Mouse (Mus musculus) kidney, postnatal 36 days (tissue): Measurements from ENCODE around the gene Nuak1.
"Not testable (repeated sequence)": the region's sequence is repeated elsewhere in the genome, so short reads cannot be mapped to it uniquely, and the experiment has no call there.

ENCODE experiments used
- DNase-seq, 2 experiments: peaks; one replicate each; pipeline ENCODE4 v3.0.0; 2021 to 2022; ENCODE audit warnings: mixed read lengths in 2 of 2

The Nuak1 gene

GRCm38 (mm10) chr10:84440541-84441433 is at the start of gene Nuak1:
TSS of gene Nuak1 (minus strand) at chr10:84440597.
- DNase-seq, result peak; percentile 91 to 98

DNA sequence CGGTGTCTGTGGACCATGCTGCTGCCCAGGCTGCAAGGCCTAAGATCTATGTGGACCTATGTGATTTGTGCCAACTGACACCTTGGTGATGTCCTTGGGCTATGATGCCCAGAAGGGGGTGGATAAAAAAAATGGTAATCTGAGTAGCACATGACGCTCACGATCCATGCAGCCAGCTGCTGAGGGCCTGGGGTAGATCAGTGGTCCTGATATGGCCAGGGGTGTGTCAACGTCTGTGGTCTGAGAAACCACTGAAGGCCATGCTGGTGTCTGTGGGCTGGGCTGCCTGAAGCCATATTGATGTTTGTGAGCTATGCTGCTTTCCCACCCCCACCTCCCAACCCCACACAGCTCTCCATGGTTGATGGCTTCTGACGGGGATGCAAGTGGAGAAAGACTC is 49.7 kb upstream of the Nuak1 start:
- DNase-seq, result no peak

DNA sequence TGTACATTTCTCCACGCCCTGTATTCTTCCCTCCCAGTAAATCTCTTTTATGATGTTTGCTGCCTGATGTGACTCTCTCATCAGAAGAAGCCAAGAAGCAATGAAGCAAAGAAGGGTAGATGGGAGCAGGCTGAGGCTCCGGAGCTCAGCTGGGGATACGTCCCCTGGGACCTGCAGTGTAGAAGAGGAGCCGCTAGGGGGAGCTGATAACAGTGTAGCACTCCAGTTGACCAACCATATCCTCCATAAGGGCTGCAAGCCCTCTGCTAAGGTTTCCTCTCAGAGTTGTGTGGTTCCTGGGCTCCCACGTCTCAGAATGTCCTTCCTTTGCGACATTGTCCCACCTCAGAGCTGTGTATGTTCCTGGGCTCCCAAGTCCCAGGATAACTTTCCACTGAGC is 47.9 kb upstream of the Nuak1 start:
- peak; percentile 67 to 83 for DNase-seq

DNA sequence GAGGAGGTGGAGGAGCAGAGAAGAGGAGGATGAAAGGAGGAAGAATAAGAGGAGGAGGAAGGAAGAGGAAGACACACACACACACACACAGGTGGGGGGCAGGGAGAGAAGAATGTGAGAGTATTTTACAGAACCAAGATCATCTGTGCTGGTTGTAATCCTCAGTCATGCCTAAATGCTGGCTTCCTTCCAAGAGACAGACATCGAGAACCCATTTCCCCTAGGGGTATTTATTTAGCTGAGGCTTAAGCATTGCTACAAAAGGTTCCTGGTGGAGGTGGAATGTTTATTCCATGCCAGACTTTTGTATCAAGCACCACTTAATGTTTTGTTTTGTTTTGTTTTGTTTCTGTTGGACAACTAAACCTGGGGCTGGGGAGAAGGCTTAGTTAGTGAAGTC is 44.3 kb upstream of the Nuak1 start:
- no peak for DNase-seq

- DNase-seq, result no peak
Observed at GRCm38 (mm10) chr10:84483553-84483952, 43.2 kb upstream of the Nuak1 start.

DNA sequence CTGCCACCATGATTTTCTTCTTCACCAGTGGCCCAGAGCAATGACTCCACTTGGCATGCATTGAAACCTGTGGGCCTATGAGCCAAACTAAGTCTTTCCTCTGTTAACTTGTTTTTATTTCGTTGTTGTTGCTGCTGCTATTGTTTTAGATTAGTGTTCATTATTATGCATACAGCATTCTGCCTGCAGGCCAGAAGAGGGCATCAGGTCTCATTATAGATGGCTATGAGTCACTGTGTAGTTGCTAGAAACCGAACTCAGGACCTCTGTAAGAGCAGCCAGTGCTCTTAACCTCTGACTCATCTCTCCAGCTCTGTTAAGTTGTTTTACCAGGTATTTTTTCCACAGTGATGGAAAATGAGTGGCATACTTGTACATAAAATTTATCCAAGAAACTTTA is 42.7 kb upstream of the Nuak1 start:
- no peak for DNase-seq

GRCm38 (mm10) chr10:84482418-84482817 is 42.0 kb upstream of the Nuak1 start:
- DNase-seq, result not testable (repeated sequence)

- peak; percentile 36 to 69 for DNase-seq
Observed at GRCm38 (mm10) chr10:84481327-84481671, 40.9 kb upstream of the Nuak1 start.

DNA sequence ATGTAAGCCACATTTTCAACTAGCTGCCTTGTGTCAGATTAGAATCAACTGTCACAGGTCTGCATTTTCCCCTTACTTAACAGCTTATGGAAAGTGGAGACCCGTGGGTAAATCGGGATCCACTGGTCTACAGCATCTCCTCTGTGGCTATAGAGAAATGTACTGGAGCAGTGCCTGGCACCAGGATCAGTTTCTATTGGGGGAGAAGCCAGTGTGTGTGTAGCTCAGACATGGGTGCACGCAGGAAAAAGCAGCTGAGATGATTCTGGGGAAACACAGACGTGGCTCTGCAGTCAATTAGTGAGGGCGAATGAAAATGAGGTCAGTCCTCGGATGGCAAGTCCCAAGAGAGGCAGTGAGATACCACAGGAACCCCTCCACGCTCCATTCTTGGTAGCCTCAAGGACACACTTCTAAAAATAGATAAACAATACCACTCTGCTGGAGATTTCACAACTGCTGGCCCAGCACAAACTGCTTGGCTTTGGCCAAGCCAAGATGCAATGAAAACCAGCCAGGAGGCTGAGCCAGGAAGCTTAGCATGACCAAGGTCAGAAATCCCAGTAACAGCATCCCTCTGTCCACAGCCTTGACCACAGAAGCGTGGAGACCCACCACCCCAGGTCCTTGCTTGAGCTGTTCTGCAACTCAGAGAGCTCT is 40.4 kb upstream of the Nuak1 start:
- peak; percentile 51 to 62 for DNase-seq

DNA sequence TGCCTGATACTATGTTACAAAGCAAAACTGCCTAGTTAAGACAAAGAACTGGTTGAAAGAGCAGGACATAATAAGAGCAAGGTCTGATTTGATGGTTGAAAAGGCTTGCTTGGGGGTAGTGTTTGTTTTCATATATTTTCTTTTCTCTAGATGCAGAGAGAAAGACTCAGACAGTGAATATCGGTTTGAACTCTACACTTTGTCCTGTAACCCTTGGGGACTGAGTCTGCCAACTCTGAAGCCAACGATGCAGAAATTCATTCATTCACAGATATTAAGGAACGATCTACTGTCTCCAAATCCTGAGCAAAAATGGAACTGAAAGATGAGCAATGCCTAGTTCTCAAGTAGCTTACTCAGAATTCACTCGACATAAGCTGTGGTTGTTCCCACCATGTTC is 39.7 kb upstream of the Nuak1 start:
- no peak for DNase-seq

GRCm38 (mm10) chr10:84477613-84478076 is 37.2 kb upstream of the Nuak1 start:
- DNase-seq, result no peak

DNA sequence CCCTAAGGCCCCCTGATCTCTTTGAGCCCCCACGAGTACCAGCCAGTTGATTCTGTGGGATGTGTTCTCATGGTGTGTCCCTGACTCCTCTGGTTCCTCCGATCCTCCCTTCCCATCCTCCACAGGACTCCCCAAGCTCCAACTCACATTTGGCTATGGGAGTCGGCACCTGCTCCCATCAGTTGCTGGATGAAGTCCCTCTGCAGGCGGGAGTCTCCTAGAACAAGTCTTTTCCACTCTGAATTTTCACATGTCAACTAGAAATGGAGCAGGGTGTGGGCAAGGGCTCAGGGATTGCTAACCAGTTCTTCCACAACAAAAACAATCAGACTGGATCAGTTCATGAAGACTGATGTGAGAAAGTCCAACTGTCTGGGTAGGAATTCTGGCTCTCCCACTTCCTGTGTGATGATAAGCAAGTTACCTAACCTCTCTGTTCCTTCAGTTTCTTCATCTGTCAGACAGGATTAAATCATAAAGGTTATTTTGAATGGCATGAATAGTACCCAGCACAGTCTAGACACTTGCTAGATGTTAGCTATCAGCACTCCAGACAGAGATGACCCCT is 36.7 kb upstream of the Nuak1 start:
- DNase-seq, result no peak

DNA sequence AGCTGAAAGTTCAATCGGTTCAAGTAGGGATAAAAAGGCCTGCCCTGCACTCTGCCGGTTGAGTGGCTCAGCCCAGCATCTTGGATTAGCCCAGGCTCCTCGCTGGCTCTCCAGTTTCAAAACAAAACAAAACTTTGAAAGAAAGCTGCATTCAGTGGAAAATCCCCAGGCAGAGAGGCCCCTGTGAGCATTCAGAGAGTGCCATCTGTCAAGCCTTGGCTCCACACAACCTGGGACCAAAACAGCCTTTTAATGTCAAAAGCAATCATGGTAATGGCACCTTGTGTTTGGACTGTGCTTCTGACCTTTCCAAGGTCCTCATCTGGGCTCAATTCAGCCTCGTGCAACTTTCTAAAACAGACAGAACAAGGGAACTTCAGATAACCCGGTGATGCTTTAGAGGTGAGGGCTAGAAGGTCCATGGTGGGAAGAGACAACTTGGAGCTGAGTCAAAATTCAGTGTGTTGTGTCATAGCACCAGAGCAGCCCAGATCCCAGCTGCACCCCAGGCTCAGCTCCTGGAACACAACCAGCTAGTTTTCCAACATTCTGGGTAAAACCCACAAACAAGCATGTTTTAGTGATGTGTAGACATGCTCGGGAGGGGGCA is 27.3 kb upstream of the Nuak1 start:
- no peak for DNase-seq

GRCm38 (mm10) chr10:84465511-84465910 is 25.1 kb upstream of the Nuak1 start:
- no peak for DNase-seq

GRCm38 (mm10) chr10:84460420-84461101 is 20.2 kb upstream of the Nuak1 start:
- DNase-seq, result no peak

- DNase-seq, result no peak
Observed at GRCm38 (mm10) chr10:84458094-84458493, 17.7 kb upstream of the Nuak1 start.

- no peak for DNase-seq
Observed at GRCm38 (mm10) chr10:84457539-84457938, 17.1 kb upstream of the Nuak1 start.

DNA sequence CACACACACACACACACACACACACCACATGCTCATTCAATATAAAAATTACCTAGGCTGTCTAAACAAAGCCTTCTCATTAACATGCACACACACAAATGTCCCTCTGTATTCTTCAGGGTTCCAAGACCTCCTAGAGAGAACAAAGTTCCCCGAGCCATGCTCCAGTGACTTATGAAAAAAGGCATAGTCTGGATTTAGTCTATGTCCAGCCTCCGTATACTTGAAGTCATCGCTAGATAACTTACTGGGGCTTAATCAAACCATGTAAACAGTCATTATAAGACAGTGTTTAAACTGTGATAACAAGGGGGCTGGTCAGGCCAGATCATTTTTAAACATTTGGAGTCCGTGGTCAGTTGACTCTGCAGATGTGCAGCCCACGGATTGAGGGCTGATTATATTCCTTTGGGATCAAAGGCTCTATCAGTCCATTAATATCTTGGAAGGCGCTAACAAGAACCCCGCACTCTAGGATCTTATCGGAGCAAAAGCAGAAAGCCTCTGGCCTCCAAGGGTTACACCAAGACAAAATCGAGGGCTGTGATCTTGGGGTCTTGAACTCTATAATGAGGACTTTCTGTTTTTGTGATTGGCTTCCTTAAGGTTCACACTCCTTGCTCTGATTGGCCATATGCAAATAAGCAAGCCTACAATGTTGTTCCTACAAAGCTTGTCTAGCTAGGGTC is 16.4 kb upstream of the Nuak1 start:
- DNase-seq, result no peak

GRCm38 (mm10) chr10:84451883-84452282 is 11.5 kb upstream of the Nuak1 start:
- DNase-seq, result peak in 1 of 2 experiments; percentile 48

DNA sequence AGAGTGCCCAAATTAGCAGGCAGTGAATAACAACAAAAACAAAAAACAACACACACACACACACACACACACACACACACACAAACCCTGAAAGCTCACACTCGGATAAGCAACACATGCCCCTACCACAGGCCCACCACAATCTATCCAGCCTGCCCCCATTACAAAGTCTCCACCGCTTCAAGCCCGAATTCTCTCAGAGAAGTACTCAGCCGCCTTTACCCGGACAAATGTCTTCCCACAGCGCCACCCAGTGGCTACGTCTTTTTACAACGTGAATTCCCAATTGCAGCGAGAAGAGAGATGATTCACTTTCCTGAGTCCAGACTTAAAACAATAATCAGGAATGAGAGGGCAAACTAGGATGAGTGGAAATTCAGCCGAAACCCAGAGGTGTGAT is 10.3 kb upstream of the Nuak1 start:
- peak; percentile 83 to 95 for DNase-seq

DNA sequence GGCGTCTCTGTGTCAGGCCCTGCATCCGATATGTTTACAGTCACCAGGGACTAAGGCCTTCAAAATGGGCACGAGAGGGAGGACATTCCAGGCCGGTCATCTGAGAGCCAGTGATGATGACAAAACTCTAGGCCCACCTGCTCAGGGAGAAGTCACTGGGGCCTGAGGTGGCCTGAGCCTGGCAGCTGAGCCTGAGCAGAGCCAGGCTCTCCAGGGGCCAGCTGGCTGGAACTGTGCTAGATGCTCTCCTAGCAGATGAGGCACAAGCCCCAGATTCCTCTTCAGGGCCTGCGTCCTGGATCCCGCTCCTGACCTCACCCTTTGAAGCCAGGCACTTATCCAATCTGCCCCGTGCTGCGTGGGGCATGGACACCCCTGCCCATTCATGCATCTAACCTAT is 9.3 kb upstream of the Nuak1 start:
- no peak for DNase-seq

DNA sequence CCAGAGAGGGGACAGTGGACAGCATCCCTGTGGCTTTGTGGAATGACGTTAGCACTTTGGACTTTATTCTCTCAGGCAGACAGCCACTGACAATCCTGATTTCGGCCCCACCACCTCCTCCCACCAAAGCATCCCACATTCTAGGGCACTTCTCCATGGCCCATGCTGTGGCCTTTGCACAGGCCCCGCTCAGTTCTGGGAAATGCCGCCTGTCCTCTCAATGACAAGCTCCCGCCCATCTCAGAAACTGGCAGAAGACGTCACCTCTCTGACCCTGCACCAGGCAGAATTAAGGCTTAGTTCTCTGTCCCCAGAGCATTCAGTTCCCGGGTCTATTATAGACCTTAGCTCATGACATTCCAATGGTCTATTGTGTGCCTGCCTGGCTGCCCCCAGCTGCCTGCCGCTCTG is 7.0 kb upstream of the Nuak1 start:
- DNase-seq, result peak in 1 of 2 experiments; percentile 35
